Mouse (Mus musculus): ENCODE data around the gene Arl6ip4. TPM values are rescaled to one million over a fixed set of nuclear protein-coding genes. Genes with fewer than 3 reads are reported as not detected.
A peak's percentile ranks its signal among the peaks of the same experiment; 100 is the strongest.

The Arl6ip4 gene
- total RNA-seq (2021) = 10 to 100 TPM; 36.2 to 43.0 TPM

- intact Hi-C loops (cut with DNase I) = loop anchor here (5.0 kb wide), 1 partner anchor 136 kb away; no protein-coding TSS in a partner anchor
Observed at GRCm38 (mm10) chr5:124115990-124116845, at the start of gene Arl6ip4. Arl6ip4 (plus strand) TSS chr5:124116089.

GRCm38 (mm10) chr5:124069657-124070056 lies 46.2 kb upstream of the Arl6ip4 start:
- intact Hi-C loops (cut with DNase I) = loop anchor here (5.0 kb wide), 1 partner anchor 37 kb away; the partner anchor contains the start of gene Vps37b
- DNase-seq (ENCODE audit: low spot score) = no peak

More at GRCm38 (mm10) chr5:124115990-124116845, at the start of gene Arl6ip4:
- peak; percentile 36 for DNase-seq (ENCODE audit: low spot score)

GRCm38 (mm10) chr5:124073682-124074081 lies 42.2 kb upstream of the Arl6ip4 start:
- DNase-seq (ENCODE audit: low spot score) = no peak
- intact Hi-C loops (cut with DNase I) = loop anchor here (5.0 kb wide), 1 partner anchor 41 kb away; the partner anchor contains the start of gene Vps37b

- DNase-seq (ENCODE audit: low spot score) = no peak
- intact Hi-C loops (cut with DNase I) = loop anchor here (5.0 kb wide), 1 partner anchor 43 kb away; the partner anchor contains the start of gene Vps37b
Observed at GRCm38 (mm10) chr5:124074845-124075307, 41.0 kb upstream of the Arl6ip4 start.

GRCm38 (mm10) chr5:124075716-124076115 lies 40.2 kb upstream of the Arl6ip4 start:
- intact Hi-C loops (cut with DNase I) = no loop called here
- no peak for DNase-seq (ENCODE audit: low spot score)

GRCm38 (mm10) chr5:124076559-124076958 lies 39.3 kb upstream of the Arl6ip4 start:
- intact Hi-C loops (cut with DNase I) = no loop called here
- DNase-seq (ENCODE audit: low spot score) = no peak

- intact Hi-C loops (cut with DNase I) = no loop called here
- DNase-seq (ENCODE audit: low spot score) = no peak
Observed at GRCm38 (mm10) chr5:124077241-124077640, 38.6 kb upstream of the Arl6ip4 start.

- intact Hi-C loops (cut with DNase I) = no loop called here
- no peak for DNase-seq (ENCODE audit: low spot score)
Observed at GRCm38 (mm10) chr5:124077856-124078460, 37.9 kb upstream of the Arl6ip4 start.

- intact Hi-C loops (cut with DNase I) = no loop called here
- no peak for DNase-seq (ENCODE audit: low spot score)
Observed at GRCm38 (mm10) chr5:124078794-124079416, 37.0 kb upstream of the Arl6ip4 start.

GRCm38 (mm10) chr5:124079880-124080279 lies 36.0 kb upstream of the Arl6ip4 start:
- intact Hi-C loops (cut with DNase I) = no loop called here
- no peak for DNase-seq (ENCODE audit: low spot score)

- intact Hi-C loops (cut with DNase I) = no loop called here
- DNase-seq (ENCODE audit: low spot score) = no peak
Observed at GRCm38 (mm10) chr5:124082447-124082846, 33.4 kb upstream of the Arl6ip4 start.

GRCm38 (mm10) chr5:124082941-124083688 lies 32.8 kb upstream of the Arl6ip4 start:
- intact Hi-C loops (cut with DNase I) = no loop called here
- no peak for DNase-seq (ENCODE audit: low spot score)

- intact Hi-C loops (cut with DNase I) = loop anchor here (1.0 to 2.0 kb wide), 2 partner anchors 83 to 137 kb away; no protein-coding TSS in a partner anchor
- no peak for DNase-seq (ENCODE audit: low spot score)
Observed at GRCm38 (mm10) chr5:124083850-124084587, 31.9 kb upstream of the Arl6ip4 start.

GRCm38 (mm10) chr5:124084588-124085173 lies 31.2 kb upstream of the Arl6ip4 start:
- DNase-seq (ENCODE audit: low spot score) = peak; percentile 60
- intact Hi-C loops (cut with DNase I) = loop anchor here (1.0 to 2.0 kb wide), 2 partner anchors 83 to 138 kb away; no protein-coding TSS in a partner anchor

GRCm38 (mm10) chr5:124085513-124085912 lies 30.4 kb upstream of the Arl6ip4 start:
- intact Hi-C loops (cut with DNase I) = loop anchor here (2.0 kb wide), 1 partner anchor 139 kb away; no protein-coding TSS in a partner anchor
- no peak for DNase-seq (ENCODE audit: low spot score)

GRCm38 (mm10) chr5:124086876-124087275 lies 29.0 kb upstream of the Arl6ip4 start:
- DNase-seq (ENCODE audit: low spot score) = no peak
- intact Hi-C loops (cut with DNase I) = no loop called here

- no peak for DNase-seq (ENCODE audit: low spot score)
- intact Hi-C loops (cut with DNase I) = no loop called here
Observed at GRCm38 (mm10) chr5:124089868-124090267, 26.0 kb upstream of the Arl6ip4 start.

GRCm38 (mm10) chr5:124091951-124092406 lies 23.9 kb upstream of the Arl6ip4 start:
- intact Hi-C loops (cut with DNase I) = no loop called here
- DNase-seq (ENCODE audit: low spot score) = no peak
